Mouse (Mus musculus) gonadal fat pad, adult 2 months (tissue): ENCODE measurements around the gene Fmnl2. TPM values are rescaled to one million over a fixed set of nuclear protein-coding genes. Genes with fewer than 3 reads are reported as not detected.

ENCODE experiments used
- DNase-seq: peaks from one replicate; pipeline ENCODE4 v3.0.0-alpha.2; 2012; ENCODE audit warnings: low read depth
- polyA plus RNA-seq: library from polyadenylated mRNA; depleted of rRNA; stranded (reverse); fragments of >200 nt; gene quantifications from 2 replicates; pipeline ENCODE4 v1.2.3, GENCODE M21; 2012

Fmnl2 gene
- polyA plus RNA-seq, 1 experiment: 3.0 TPM

DNA sequence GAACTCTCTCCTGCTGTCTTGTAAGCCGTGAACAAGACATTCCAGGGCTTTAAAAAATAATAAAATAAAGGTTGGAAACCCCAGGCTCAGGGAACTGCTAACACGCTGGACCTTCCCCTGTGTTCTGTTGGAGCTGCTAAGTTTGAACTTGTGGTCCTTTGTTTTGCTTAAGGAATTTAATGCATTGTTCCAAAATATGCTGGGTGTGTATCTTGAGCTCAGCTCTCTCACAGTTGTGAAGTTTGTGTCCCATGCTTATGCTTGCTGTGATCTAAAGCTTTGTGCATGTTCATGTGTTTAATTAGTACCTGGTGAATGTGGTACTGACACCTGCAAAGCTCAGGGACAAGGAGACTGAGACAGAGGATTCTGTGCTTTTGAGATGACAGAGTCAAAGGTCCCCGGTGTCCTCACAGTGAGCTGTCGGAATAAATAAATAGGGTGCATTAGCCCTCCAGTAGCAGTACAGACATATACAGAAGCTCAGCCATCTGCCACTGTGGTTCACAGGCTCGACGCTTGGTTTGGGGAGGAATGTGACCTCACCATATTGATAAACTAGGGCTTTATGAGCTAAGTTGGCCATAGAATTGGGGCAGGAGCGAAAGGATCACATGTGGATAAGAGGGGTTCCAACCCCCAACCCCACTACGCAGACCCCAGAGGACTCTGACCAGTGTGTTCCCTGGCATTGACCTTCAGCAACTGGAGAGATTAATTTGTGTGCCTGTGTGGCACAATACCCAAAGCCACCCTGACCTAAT is 100.3 kb downstream of the Fmnl2 start:
- DNase-seq: no peak

DNA sequence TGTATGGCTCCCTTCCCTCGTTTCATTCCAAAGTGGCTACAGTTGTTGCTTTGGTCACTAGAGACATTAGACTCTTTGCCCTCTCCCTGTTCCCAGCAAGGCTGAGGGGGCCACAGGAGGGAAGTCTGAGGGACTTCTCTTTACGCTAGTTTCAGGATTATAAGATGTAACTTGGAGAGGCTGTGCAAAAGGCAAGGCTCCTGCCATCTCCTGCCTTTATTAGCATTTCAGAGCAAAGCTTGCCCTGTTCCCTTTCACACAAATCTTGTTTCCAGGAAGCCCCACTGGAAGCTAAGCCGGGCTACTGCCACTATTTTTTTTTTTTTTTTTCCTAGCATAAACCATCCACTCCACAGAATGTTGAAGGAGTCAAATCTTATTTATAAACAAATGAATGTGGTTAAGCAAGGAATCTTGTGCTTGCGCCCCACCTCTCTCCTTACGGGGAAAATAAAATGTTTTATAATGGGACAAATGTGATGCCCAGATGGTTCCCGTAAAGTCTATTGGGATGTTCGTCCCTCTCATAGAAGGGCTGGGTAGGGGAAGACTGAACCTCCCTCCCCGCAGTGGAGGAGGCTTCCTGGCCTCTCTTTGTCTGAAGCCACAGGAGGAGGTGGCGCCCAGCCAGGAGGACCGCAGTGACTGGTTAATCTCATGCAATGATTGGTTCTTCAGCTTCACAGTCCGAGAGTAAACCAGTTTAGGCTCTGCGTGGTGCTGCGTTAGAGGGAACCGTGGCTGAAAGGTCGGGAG is 101.1 kb downstream of the Fmnl2 start:
- DNase-seq: no peak

DNA sequence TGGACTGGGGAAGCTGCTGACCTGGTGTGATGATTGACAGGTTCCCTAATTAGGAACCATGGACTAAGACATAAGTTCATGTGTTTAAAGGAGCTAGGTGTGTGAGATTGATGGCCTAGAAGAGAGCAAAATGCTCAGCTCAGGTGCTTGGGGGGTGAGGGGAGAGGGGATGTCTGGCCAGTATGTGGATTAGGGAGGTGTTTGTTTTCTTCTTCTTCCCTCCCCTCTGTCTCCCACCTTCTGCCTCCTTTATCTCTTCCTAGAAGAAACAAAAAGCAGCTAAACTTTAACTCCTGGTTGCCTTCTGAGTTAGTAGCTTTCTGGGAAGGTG is 101.6 kb downstream of the Fmnl2 start:
- no peak for DNase-seq

DNA sequence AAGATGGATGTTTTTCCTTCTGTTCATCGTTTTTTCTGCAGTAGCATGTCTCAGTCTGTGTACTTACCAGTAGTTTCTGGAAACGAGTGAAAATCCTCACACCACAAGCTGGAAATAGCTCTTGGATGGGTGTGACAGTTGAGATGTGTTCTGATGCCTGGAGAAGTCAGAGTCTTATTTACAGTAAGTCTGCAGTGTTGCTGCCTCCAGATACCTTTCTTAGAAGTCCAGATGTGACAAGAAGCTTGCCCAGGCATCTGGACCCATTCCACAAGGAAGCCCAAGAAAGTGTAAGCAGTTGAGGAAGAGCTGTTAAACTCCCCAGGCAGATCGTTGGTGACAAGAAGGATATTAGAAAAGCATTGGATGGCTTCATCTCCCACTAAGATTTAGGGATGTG is 102.3 kb downstream of the Fmnl2 start:
- no peak for DNase-seq

DNA sequence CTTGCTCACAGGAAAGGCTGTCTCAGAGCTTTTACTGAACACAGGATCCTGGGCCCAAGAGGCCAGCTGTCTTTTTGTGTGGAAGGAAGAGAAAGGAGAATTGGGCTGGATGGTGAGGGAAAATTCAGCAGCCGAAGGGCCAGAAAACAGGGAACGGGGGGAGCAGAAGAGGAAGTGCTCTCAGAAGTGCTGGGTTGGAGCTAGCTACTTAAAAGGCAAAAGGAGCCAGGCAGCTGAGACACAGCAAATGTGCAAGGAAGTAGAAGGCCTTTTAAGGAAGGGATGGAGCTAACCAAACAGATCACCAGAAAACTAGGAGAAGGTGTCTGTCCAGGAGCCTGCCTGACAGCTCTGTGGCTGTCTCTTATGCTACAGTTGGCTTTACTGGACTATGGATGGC is 103.0 kb downstream of the Fmnl2 start:
- no peak for DNase-seq

DNA sequence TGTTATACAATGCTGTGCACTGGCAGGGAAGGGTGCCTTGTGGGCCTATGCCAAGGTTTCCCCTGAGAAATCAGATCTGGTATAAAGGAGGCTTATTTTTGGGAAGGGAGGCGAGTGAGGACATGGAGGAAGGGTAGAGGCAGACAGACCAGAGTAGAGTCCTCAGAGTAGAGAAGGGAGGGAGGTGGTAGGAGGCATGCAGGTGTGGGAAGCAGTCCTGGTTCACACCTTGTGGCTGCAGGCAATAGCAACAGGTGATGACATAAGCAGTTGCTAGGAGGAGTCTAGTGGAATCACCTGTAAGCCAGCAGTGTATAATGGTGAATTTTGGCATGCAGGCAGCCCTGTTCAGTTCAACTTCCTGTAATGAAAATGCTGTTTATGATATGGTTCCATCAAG is 105.8 kb downstream of the Fmnl2 start:
- no peak for DNase-seq

DNA sequence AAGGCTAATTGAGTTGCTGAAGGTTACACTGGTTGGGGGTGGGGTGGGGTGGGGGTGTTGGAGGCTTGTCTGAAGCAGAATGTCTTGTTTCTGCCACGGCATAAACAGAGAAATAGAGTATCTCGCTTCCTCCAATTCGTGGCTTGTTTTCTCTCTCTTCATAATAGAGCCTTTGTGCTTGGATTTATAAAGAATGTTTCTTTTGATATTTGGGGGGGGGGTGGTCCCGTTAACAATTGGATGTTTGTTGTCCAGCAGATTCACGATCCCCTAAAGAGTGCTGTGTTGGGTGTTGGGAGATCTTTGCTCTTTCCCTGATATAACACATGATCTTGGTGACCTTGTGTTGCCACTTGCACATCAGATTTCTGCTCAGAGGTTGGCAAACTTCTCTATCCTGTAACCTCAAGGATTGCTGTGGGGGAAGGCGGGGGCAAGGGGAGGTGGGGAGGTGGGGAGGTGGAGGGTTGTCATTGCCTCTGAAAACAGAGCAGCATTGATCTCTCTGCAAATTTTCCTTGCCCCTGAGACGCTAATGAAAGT is 106.8 kb downstream of the Fmnl2 start:
- DNase-seq: no peak

DNA sequence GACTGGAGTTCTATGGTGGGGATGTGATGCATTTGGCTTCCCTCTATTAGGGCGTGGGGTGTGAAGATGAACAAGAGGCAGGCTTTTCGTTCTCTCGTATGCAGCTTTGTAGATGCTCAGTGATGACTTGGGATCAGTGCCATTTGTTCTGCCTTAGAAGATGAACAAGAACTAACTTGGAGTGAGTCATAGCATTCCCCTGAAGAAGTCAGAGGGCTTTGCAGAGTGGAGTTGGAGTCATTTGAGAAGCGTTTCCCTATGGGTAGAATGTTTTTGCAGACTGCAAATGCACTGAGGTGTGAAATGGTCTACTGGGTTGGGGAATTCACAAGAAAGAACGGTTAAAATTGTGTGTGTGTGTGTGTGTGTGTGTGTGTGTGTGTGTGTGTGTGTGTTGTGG is 108.6 kb downstream of the Fmnl2 start:
- DNase-seq: no peak

DNA sequence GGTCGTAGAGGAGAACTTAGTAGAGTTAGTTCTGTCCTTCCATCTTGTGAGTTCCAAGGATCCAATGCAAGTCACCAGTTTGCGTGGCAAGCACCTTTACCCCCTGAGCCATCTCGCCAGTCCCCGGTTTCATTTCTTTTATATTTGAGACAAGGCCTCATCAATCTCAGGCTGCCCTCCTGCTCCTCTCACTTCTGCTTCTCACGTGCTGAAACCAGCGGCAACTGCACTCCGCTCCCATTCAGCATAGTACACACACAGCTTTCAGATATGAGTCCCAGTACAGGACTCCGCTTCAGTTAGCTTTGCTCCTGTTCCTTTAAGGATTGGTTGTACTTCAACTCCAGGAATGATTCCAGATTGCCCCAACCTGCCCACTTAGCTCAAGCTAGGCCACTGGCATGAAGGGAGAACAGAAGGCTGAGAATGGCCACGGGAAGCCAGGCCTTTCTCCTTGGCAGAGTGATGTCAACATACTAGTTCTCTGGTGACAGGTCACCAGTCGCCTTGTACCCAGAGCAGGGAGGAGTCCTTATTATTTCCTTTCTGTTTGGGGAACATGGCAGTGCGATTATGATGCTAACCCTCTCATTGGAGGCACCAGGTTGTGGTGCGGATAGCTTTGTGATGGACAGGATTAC is 109.3 kb downstream of the Fmnl2 start:
- no peak for DNase-seq

DNA sequence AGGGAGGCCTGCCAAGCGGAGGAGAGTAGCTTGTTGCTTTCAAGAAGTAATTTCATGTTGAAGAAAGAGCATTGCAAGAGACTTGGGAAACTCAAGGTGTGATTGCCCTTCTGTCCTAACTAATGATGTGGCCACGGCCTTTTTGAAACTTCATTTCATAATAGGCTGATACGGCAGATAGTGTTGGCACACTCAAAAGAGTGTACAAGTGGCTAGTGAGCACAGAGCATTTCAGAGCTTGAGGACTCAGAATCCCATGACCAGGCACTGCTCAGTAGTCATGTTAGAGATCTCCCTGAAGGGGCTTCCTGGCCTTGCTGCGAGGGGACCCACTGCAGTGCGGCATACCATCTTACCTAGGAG is 109.8 kb downstream of the Fmnl2 start:
- DNase-seq: peak; percentile 45

DNA sequence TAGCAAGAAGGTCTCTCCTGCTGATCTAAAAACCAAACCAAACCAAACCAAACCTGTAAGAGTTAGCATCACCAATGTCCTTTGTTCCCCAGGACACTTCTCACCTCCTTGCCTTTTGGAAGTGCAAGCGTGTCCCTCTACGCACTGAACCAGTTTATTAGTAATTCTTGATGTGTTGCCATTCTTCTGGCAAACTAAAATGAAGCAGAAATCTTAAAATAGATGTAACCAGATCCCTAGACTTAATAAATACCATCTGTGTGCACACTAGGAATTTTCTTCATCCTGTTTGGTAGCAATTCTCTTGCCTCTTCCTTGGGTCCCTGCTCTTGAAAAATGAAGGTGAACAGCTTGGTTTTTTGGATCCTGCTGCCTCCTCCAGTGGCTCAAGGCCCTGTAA is 111.2 kb downstream of the Fmnl2 start:
- DNase-seq: no peak

DNA sequence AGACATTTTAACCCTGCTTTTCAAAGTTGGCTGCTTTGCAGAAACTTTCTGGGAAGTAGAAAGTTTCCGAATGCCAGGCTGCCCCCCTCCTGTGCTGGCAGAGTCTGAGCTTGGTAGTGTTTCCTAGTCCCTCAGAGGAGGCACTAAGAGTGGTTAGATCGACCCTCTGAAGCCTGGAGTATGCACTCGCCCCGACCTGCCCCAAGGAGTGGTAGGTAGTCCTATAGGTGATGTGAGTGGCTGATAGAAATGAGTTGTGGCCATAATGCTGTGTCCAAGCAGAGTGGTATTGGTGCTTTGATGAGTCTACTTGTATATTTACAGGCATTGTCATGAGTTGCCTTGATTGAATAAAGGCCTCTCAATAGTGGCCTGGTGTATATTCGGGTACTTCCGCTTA is 116.4 kb downstream of the Fmnl2 start:
- DNase-seq: no peak

DNA sequence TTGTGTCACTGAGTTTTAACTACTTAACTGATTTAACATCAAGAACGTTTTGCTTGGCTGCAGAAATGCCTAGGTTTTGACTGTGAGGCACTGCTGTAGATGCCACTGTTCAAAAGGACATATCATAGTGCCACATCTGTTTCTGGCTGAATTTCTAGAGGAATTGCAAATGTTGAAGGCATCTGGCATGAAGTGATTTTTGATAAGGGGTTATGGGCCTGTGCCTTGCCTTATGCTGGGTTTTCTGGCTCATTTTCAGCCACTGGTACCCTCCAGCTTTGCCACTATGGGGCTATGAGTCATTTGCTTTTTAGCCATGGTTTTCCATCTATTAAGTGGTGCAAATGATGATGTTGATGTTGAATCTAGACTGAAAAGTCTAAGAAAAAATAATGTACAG is 117.1 kb downstream of the Fmnl2 start:
- no peak for DNase-seq

DNA sequence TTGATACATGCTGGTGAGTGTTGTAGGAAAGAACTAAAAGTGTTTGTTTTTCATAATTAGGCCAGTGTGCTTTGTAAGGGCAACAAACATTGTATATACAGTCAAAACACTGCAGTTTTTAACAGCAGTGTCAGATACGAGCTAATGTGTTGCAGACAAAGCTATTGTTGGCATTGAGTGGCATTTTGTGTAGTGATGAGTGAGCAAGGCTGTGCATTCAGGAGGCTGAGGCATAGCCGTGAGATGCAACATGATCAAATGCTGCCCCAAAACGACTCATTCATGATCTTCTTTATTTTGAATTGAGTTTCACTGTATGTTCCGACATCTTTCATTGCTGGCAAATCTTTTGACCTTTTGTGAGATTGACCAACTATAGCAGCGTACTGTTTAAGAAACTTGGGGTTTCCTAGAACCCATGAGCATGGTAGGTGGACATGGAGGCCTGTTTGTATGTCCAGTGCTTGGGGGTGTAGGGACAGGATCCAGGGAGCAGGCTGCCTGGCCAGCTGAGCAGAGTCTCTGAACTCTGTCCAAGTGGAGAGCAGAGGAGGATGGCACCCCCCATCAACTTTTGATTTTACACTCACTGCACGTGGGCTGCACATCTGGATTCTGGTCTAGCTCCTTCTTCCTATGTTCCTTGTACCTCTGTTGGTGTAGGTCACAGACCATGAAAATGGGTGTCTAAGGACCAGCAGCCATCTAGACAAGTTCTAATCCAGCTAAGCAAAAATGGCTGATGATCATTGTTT is 120.4 kb downstream of the Fmnl2 start:
- DNase-seq: no peak

DNA sequence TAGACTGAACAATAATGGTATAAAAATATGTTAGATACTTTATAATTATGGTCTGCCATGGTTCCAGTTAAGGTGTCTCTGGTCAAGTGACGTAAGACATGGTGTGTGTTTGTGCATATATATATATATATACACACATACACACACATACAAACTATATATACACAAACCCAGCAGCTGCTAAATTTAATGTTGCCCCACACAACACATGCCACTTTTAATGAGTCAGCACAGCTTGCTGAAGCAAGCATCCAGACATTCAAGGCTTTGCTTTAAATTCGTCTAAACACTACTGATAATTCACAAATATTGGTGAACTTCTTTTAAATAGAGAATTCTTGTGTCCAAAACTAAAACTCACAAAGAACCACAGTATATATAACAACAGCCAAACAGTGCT is 121.1 kb downstream of the Fmnl2 start:
- no peak for DNase-seq

DNA sequence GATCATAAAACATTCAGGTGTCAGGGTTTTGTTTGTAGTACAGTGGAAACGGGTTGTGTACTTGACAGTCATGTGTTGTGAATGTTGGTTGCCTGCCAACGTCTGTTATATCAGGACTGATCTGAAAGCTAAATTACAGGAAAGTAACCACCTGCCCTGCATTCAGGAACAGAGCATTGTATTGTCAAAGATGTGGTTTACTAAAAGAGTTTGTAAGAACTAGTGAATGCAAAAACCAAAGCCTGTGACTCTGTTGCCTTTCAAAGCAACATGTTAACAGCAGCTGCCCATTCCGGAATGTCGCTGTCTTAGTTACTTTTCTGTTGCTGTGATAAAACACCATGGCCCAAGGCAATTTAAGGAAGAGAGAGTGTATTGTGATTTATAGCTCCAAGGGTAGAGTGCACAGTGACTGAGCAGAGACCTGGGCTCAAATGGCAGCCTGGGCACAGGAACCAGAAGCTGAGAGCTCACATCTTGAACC is 121.7 kb downstream of the Fmnl2 start:
- DNase-seq: no peak

DNA sequence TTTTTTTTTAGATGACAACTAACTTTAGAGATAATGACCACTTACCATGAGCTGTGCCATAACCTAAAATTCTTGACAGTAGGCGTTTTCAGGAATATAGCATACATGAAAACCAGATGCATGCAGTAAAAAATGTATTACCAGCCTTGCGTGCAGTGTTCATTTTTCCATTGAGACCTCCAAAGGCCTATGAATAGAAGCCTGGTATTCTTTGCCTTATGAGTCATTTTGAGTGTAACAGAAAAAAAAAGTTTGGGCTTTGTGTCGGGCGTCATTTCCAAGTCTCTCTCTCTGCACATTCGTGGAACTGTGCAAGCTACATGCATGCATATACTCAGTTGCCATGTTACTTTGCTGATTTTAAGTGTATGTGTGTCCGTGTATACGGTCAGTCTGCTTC is 123.5 kb downstream of the Fmnl2 start:
- DNase-seq: no peak

DNA sequence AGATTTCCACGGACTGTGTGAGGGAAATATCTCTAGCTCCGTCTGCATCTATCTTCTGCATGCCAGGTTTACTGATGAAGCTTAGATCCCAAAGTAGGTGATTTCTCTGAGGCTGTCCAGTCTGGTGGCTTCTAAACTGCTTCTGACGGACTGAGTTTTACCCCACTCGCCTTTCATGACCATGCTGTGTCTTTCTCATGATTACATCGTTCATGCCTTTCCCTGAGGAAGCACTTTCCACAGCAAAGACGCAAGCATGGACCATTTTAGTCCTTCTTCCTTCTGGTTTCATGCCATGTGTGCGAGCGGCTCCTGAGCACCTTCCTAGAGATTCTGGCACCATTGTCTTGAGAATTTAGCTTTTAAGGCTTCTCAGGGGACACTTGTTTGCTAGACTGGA is 123.9 kb downstream of the Fmnl2 start:
- DNase-seq: no peak

DNA sequence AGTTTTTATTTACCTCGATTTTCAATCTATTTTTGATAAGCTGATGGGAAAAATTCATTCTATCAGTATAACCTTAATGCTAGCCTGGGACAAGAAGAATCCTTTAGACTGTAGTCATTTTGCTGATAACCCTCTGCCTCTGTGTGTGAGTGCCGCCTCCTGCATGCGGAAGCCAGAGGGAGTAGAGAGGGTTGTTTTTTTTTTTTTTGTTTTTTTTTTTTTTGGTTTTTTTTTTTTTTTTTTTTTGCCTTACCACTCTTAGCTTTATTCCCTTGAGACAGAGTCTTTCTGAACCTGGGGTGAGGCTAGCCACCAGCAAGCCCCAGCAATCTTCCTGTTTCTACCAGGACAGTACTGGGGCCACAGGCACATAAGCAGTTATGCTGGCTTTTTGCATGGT is 124.8 kb downstream of the Fmnl2 start:
- no peak for DNase-seq

DNA sequence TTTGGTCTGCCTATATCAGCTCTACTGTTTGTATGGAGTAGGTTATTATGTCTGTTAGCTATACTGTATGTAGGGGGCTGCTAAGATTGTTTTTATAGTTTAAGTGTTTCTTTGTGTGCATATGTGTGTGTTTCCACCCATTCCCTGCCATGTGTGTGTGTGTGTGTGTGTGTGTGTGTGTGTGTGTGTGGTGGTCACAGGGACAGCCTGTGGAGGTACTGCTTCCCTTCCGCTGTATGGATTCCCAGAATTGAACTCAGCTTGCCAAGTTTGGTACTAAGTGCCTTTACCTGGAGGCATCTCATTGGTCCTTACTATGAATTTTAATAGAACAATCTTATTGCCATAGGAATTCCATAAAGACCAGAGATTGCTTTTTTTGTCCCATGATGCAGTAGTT is 126.9 kb downstream of the Fmnl2 start:
- DNase-seq: no peak

DNA sequence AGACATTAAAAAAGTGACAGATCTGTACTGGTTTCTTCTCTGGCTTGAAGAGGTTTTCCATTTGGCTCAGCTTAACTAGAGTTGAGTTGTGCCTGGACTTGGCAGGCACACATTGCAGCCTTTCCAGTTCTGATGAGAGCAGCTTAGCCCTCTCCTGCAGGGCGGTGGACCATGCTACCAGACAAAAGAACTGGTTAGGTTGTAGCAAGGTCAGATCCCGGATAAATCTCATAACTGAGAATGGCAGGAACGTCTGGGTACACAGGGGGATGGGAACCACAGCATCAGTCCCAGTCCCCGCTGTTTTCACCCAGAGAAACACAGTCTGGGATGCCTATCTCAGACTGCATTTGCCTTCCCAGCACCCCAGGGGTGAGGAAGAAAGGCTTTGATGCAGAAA is 127.5 kb downstream of the Fmnl2 start:
- DNase-seq: no peak

DNA sequence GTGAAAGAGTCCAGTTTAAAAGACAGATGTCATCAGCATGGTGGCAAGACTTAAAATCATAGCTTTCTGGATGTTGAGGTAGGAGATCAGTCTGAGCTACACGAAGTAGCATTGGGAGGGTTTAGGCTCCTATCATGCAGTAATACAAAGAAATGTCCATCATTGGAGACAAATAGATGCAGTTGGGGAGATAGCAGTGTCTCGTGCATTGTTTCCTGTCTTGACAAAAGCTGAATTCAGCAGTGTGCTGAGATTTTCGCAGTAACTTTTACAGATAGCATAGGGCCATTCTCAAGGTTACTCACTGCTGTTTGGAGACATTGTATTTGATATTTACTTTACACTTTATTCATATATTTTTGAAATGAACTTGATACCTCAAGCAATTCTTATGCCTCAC is 128.7 kb downstream of the Fmnl2 start:
- no peak for DNase-seq
